Mouse (Mus musculus) embryonic facial prominence, embryonic 14.5 days (tissue): ENCODE results near the gene Asic5. TPM values are rescaled to one million over a fixed set of nuclear protein-coding genes. Genes with fewer than 3 reads are reported as not detected.

Source experiments
- ATAC-seq: fragments of 200-750 bp; cut with Nextera tagmentation; 2 replicates; pipeline ENCODE4 v1.8.0; 2017; ENCODE audit warnings: low read depth, moderate number of reproducible peaks, moderate TSS enrichment
- DNase-seq: peaks from one replicate; pipeline ENCODE4 v3.0.0-alpha.2; 2015; ENCODE audit warnings: low spot score
- H3K27ac ChIP-seq: fragments of 300-500 bp; sonication (generic); replicated peaks from 2 replicates; pipeline ENCODE4 v1.5.1; 2014; ENCODE audit warnings: low read depth, mild to moderate bottlenecking, low read length, moderate library complexity
- H3K27me3 ChIP-seq: fragments of 300-500 bp; sonication (generic); replicated peaks from 2 replicates; pipeline ENCODE4 v1.6.1; 2014; ENCODE audit warnings: low read length; ENCODE audit not compliant: control insufficient read depth, insufficient read depth
- H3K36me3 ChIP-seq: fragments of 300-500 bp; sonication (generic); 2 replicates; pipeline ENCODE4 v1.6.1; 2014; ENCODE audit warnings: low read length, mixed read lengths; ENCODE audit not compliant: control insufficient read depth, insufficient read depth
- H3K4me1 ChIP-seq: fragments of 300-500 bp; sonication (generic); 2 replicates; pipeline ENCODE4 v1.6.1; 2014; ENCODE audit warnings: antibody characterized with exemption, low read length; ENCODE audit not compliant: control insufficient read depth, insufficient read depth
- H3K4me2 ChIP-seq: fragments of 300-500 bp; sonication (generic); 2 replicates; pipeline ENCODE4 v1.6.1; 2014; ENCODE audit warnings: low read depth, mild to moderate bottlenecking, low read length, moderate library complexity, mixed read lengths
- H3K4me3 ChIP-seq: fragments of 300-500 bp; sonication (generic); 2 replicates; pipeline ENCODE4 v1.5.1; 2014; ENCODE audit warnings: low read depth, mild to moderate bottlenecking, low read length
- H3K9ac ChIP-seq: fragments of 300-500 bp; sonication (generic); 2 replicates; pipeline ENCODE4 v1.6.1; 2014; ENCODE audit warnings: low read depth, mild to moderate bottlenecking, low read length, moderate library complexity, mixed read lengths
- H3K9me3 ChIP-seq: fragments of 300-500 bp; sonication (generic); 2 replicates; pipeline ENCODE4 v1.6.1; 2016; ENCODE audit warnings: low read length; ENCODE audit not compliant: control insufficient read depth
- WGBS: fragments of 180-500 bp; shearing (Covaris S2); extraction: QIAGEN DNeasy Blood & Tissue Kit; methylation state at CpG from one replicate; pipeline ENCODE4 v1.1.7; 2014; 5-methylcytosine and 5-hydroxymethylcytosine counted together
- polyA plus RNA-seq: library from polyadenylated mRNA; unstranded; fragments of >200 nt; fragmentation: Nextera tagmentation; extraction: Ambion mirVana; gene quantifications from 2 replicates; pipeline ENCODE4 v1.2.1, GENCODE M21; 2014

Asic5 gene
- polyA plus RNA-seq, 1 experiment from 2014 or later: not detected

DNA sequence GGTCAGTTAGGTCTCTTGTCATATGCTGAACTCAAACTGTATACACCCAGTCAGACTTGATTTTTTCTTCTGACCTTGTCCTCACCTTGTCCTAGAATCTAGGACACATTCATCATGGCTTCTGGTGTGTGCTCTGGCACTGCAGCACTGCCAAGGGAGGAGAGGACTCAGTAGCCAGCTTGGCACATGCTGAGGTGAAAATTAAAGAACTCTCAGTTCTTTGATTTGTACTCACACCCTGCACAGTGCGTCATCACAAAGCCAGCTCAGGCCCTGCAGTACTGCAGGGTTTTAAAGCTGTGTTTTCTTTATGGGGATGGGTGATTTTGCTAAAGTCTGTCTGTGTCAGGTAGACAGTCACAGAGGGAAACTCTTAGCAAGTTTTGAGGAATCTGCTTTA is 45.2 kb downstream of the Asic5 start:
- H3K9ac ChIP-seq: no peak overlapping the region
- DNase-seq (no peak), ATAC-seq (no peak)
- no peak overlapping the region for H3K4me2 ChIP-seq
- H3K27ac ChIP-seq: no peak overlapping the region
- H3K36me3 ChIP-seq: no peaks in the 10 kb centered on the region
- WGBS: 82% methylated on average over 1 of the region's 1 CpGs
- H3K4me3 ChIP-seq: no peak overlapping the region
- H3K4me1 ChIP-seq: no peaks in the 10 kb centered on the region
- no peaks in the 10 kb centered on the region for H3K9me3 ChIP-seq
- H3K27me3 ChIP-seq: no peaks in the 10 kb centered on the region

DNA sequence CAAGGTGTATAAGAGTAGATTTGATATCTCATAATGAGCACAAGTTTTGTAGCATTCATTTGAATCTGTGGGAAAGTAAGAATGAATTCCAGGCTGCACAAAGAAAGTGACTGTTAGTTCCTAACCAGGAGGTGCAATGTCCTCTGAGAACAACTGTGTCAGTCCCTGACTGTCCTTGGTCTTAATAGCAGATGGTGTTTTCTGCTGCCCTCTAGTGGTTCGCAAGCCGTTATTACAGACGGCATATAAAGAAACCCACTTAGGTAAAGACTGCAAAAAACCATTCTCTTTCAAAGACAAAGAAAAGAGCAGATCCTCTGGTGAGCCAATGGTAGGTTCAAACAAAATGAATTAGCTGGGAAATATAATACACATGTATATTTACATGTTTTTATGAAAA is 47.1 kb downstream of the Asic5 start:
- Histone ChIP-seq H3K4me2 (no peak overlapping the region), H3K27me3 (no peaks in the 10 kb centered on the region), H3K9me3 (no peaks in the 10 kb centered on the region), H3K9ac (no peak overlapping the region), H3K36me3 (no peaks in the 10 kb centered on the region), H3K4me1 (no peaks in the 10 kb centered on the region), H3K27ac (no peak overlapping the region), H3K4me3 (no peak overlapping the region)
- ATAC-seq: no peak
- DNase-seq: peak; percentile 76
- 2% methylated on average over 3 of the region's 3 CpGs for WGBS

DNA sequence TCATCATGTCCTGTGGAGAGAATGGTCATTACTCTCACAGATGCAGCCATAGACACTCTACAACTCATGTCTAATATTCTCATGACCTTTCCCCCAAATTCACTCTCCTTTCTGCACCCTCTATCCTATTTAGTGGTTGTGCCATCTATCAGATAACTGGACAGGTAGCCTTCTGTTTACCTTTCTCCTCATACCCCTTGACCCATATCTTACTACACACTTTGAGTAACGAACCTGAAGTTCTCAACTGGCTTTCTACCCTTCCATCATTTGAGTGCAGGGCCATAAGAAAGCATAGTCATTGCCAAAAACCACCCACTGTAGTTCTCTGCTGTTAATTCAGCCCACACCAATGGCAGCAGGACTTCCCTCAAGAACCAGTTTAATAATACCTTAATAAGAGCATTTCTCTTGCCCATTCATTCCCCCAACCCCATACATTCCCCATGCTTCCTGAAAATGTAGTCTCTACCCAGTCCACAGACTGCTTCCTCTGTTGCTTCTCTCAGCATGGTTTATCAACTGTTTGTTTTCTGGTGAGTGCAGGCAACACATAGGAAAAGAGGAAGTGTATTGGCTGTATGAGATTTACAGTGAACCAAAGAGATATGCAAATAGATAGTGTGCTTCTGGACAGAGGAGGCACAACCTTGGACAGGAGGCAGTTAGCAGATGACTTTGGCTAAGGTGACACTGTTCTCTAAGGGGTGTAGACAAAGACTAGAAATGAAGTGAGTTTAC is 48.1 kb downstream of the Asic5 start:
- no peaks in the 10 kb centered on the region for H3K9me3 ChIP-seq
- H3K27ac ChIP-seq: no peak overlapping the region
- no peak for ATAC-seq
- H3K36me3 ChIP-seq: no peaks in the 10 kb centered on the region
- 68% methylated on average over 1 of the region's 1 CpGs for whole genome bisulfite sequencing
- H3K27me3 ChIP-seq: no peaks in the 10 kb centered on the region
- H3K9ac ChIP-seq: no peak overlapping the region
- H3K4me3 ChIP-seq: no peak overlapping the region
- H3K4me1 ChIP-seq: no peaks in the 10 kb centered on the region
- DNase-seq: no peak
- no peak overlapping the region for H3K4me2 ChIP-seq

DNA sequence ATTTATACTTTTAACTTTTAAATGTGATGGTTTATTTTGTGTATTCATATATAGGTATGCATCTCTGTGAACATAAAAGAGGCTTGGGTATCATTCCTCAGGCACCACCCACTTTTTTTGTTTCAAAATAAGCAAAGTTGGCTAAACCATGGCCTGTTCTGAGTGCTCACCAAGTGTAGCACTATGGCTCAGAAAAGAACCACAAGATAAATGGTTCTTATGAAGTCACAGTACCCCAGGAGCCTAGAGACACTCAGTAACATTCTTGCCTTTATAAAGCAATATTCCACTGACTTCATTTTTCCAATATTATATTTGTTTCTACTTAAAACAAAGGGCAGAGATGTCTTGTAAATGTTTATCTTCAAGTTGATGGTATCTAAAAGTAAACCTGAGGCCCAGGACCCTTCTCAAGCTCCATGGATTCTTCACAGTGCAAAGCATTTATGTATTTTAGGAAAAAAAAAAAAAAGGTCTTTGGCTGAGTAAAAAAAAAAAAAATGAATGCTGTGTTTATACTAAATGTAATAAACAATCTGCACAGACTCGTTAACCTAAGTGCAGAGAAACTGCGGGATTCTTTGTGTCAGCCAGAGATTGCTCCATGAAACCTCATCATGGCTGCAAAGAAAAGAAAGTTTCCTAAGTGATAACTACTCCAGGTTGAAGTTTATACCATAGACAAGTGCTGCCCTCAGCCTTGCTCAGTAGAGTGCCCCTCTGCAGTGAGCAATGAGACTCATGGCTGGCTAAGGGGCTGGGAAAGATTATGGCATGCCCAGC is 54.4 kb downstream of the Asic5 start:
- Histone ChIP-seq H3K9me3 (no peaks in the 10 kb centered on the region), H3K27me3 (no peaks in the 10 kb centered on the region), H3K9ac (no peak overlapping the region), H3K4me3 (no peak overlapping the region), H3K4me2 (no peak overlapping the region), H3K36me3 (no peaks in the 10 kb centered on the region), H3K4me1 (no peaks in the 10 kb centered on the region), H3K27ac (no peak overlapping the region)
- ATAC-seq (no peak), DNase-seq (no peak)
- 82% methylated on average over 2 of the region's 2 CpGs for whole genome bisulfite sequencing

DNA sequence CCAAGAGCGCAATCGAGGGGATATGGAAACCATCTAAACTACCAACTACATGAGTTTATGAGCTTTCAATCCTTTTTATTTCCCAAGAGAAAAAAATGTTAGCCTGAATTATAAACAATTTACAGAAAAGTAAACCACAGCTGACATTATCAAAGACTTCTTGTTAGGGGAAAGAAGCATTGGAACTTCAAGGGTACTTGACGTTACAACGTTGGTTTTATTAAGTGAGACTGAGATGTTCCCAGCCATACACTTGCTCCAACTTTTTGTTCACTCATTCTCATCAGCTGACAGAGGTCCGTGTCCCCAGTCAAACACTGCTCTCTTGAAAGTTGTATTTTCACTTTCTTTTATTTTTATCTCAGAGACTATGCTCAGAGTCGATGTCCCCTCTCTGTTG is 61.6 kb downstream of the Asic5 start:
- WGBS: 77% methylated on average over 6 of the region's 6 CpGs
- ATAC-seq: no peak
- no peak overlapping the region for H3K27ac ChIP-seq
- no peak overlapping the region for H3K4me2 ChIP-seq
- H3K36me3 ChIP-seq: no peaks in the 10 kb centered on the region
- H3K27me3 ChIP-seq: no peaks in the 10 kb centered on the region
- no peak for DNase-seq
- peaks cover 3% of the 10 kb centered on the region; the same call in 1 of the 2 replicates for H3K4me1 ChIP-seq
- no peak overlapping the region for H3K4me3 ChIP-seq
- no peak overlapping the region for H3K9ac ChIP-seq
- no peaks in the 10 kb centered on the region for H3K9me3 ChIP-seq

DNA sequence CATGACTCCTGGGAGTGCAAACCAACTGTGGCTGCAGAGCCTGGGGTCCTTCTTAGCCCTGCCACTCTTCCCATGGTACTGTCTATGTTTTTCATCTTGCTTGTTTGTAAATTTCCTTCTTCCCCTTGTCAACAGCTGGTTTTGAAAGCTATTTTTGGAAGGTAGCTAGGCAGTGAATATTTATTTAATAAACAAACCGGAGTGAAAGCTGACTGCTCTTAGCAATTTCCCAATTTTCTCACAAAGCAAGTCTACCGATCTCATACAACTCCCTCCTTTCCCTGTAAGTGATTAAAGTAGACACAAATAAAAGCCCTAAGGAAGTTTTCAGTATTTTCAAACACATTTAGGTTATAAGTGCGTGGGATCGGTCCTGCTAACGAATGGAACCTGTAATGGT is 62.8 kb downstream of the Asic5 start:
- 73% methylated on average over 5 of the region's 5 CpGs for WGBS
- H3K27me3 ChIP-seq: no peaks in the 10 kb centered on the region
- H3K9ac ChIP-seq: no peak overlapping the region
- H3K27ac ChIP-seq: no peak overlapping the region
- peaks cover 6% of the 10 kb centered on the region; the same call in 1 of the 2 replicates for H3K4me1 ChIP-seq
- no peaks in the 10 kb centered on the region for H3K9me3 ChIP-seq
- no peak for DNase-seq
- no peaks in the 10 kb centered on the region for H3K36me3 ChIP-seq
- no peak overlapping the region for H3K4me2 ChIP-seq
- ATAC-seq: no peak
- no peak overlapping the region for H3K4me3 ChIP-seq

DNA sequence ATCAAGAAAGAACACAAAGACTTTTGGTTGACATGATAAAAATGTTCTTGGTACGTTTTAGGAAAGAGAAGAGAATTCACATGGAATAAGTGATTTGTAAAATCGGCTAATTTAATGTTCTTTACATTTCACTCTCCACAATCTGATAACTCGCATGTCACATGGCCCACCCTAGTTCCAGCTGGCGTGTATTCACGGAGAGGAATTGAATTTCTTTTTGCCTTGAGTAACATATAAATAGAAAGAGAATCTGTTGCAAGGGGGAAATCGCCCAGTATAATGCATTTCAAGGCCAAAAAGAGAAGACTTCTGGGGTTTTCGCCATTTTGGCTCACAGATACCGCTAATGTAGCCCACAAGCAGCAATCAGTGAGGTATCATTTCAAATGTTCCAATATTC is 64.0 kb downstream of the Asic5 start:
- Histone ChIP-seq H3K9ac (no peak overlapping the region), H3K4me1 (peaks cover 6% of the 10 kb centered on the region; the same call in 1 of the 2 replicates), H3K4me3 (no peak overlapping the region), H3K36me3 (no peaks in the 10 kb centered on the region), H3K9me3 (no peaks in the 10 kb centered on the region), H3K4me2 (no peak overlapping the region), H3K27ac (no peak overlapping the region), H3K27me3 (no peaks in the 10 kb centered on the region)
- no peak for ATAC-seq
- DNase-seq: no peak
- 79% methylated on average over 8 of the region's 8 CpGs for WGBS

DNA sequence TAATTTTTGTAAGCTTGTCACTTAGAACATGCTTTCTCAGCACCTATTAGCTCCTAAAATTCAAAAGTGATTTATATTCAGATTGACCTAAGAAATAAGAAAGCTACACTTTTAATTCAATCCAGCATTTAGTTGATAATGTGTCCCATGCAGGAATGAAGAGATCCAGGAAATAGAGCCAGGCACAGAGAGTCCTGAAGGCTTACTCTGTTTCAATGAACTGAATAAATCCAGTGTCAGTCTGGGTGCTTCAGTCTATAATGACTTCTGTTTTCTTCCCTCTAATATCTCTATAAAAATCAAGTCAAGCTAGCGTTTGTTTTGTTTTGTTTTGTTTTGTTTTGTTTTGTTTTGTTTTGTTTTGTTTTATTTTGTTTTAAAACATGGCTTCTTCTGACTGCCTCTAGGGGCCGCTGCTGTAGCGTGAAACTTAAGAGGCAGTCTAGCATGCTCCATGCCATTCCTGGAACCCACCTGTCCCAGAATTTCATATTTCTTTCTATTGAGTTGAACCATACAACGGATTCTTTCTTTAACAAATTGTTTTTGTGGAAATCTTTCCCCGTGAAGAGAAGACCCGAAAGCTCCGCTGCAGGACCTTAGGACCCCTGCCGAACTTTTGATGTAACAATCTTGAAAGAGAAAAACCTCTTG is 65.1 kb downstream of the Asic5 start:
- ATAC-seq (no peak), DNase-seq (peak; percentile 77)
- Histone ChIP-seq H3K4me1 (peaks cover 10% of the 10 kb centered on the region; the same call in 1 of the 2 replicates), H3K27ac (no peak overlapping the region), H3K36me3 (no peaks in the 10 kb centered on the region), H3K9ac (no peak overlapping the region), H3K4me2 (no peak overlapping the region), H3K27me3 (no peaks in the 10 kb centered on the region), H3K9me3 (no peaks in the 10 kb centered on the region), H3K4me3 (no peak overlapping the region)
- 25% methylated on average over 8 of the region's 8 CpGs for WGBS
